Comparison of ENCODE assay signal across 17 mouse cellular contexts in the genomic region with DNA sequence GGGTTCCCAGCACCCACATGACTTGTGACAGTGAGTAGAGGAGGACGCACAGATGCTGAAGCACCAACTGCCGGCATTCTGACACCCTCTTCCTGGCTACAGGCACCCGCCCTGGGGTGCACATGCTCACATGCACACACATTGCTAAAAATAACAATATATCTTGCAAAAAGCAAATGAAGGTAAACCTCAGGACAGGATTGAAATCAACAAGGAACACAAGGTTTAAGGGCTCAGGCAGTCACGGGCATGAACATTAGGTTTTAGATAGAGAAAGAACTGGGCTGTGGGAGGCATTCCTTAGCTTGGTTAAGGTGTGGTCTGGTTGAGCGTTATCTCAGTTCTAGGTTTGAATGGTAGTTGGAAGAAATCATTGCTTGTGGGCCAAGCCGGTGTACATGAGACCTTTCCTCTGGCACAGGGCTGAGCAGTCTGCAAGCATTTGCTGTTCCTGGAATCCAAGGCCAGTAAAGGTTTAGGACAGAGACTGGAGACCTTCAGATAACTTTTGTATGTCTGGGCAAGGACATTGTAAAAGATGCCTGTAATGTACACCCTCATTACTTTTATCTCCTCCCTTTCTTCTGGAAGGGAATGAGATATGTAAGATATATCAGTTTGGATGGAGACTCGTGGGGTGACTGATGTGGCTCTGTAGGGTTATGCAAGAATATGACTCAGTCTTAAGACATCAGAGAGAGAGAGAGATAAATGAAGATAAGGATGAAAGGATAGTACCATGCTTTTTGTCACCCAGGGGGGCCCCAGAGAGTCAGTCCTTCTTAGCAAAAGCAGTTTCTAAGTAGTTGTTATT.
DNase-seq lines count a peak whose midpoint lies in the region; ATAC-seq and TF ChIP-seq lines count a peak whose summit lies in the region.
"Had no signal": no experiment of that assay in that cellular context is flagged by ENCODE, and none has a peak within 500 bp of the region (broad histone marks: within the 10 kb centered on the region; RNA-seq: fewer than 3 reads in every experiment).

No protein-coding gene starts in this region.

- peaks cover 3% of the 10 kb centered on the region for H3K4me1 ChIP-seq in heart, embryonic 11.5 days (ENCODE audit: control insufficient read depth, insufficient read depth, low read length)
- H3K4me1 ChIP-seq: hindbrain, embryonic 13.5 days; lung, embryonic 15.5 days had no signal

- 59% methylated on average over 7 of the region's 7 CpGs for WGBS in heart, embryonic 11.5 days (ENCODE audit: insufficient replicate concordance)

- ATAC-seq in heart, embryonic 11.5 days (replicated peaks; ENCODE audit: insufficient number of reproducible peaks, low FRiP score, low TSS enrichment) = no peak
- ATAC-seq in granulocyte monocyte progenitor cell, adult 5-6 weeks (replicated peaks; ENCODE audit: poor library complexity, severe bottlenecking) = peak; percentile 57
- ATAC-seq: intestine, postnatal 0 days had no signal

- H3K9ac ChIP-seq in heart, embryonic 11.5 days (ENCODE audit: low read depth, low read length) = no peak overlapping the region
- H3K9ac ChIP-seq: embryonic facial prominence, embryonic 13.5 days; hindbrain, embryonic 13.5 days; lung, embryonic 15.5 days had no signal

- no peak overlapping the region for H3K4me3 ChIP-seq in heart, embryonic 11.5 days (ENCODE audit: low read depth, low read length)
- no peak overlapping the region for H3K4me3 ChIP-seq in gastrocnemius, adult 2 months
- H3K4me3 ChIP-seq: embryonic facial prominence, embryonic 13.5 days; forebrain, embryonic 10.5 days; hindbrain, embryonic 13.5 days; lung, embryonic 15.5 days had no signal

- no peak overlapping the region for H3K4me2 ChIP-seq in heart, embryonic 11.5 days
- H3K4me2 ChIP-seq: embryonic facial prominence, embryonic 13.5 days; hindbrain, embryonic 13.5 days; lung, embryonic 15.5 days had no signal

- no peaks in the 10 kb centered on the region for H3K9me3 ChIP-seq in heart, embryonic 11.5 days (replicated peaks; ENCODE audit: control insufficient read depth, low read length)
- H3K9me3 ChIP-seq: embryonic facial prominence, embryonic 13.5 days; forebrain, embryonic 10.5 days; hindbrain, embryonic 13.5 days; lung, embryonic 15.5 days had no signal

- intact Hi-C loops in heart, postnatal 36 days (cut with DNase I) = no loop called here
- intact Hi-C loops in gastrocnemius, adult 2 months (cut with DNase I) = no loop called here

- DNase-seq in heart, postnatal 36 days = no peak
- DNase-seq in 3T3-L1 (ENCODE audit: low read depth, low spot score) = peak; percentile 61
- peak; percentile 64 for DNase-seq in CD4-positive helper T cell, adult 2 months (ENCODE audit: low read depth, low spot score)
- DNase-seq in layer of hippocampus, adult 8-10 months (ENCODE audit: low spot score in 2 of 2) = no peak
- DNase-seq in gastrocnemius, adult 2 months = no peak
- DNase-seq: cerebellum, adult 11 months; gastrocnemius, postnatal 36 days; kidney, postnatal 10 days; right cerebral cortex, postnatal 4 days; thymus, adult 18-20 months had no signal

- no peak for TF ChIP-seq CTCF in gastrocnemius, adult 2 months (IDR thresholded peaks at IDR 0.05)

- no peaks in the 10 kb centered on the region for H3K36me3 ChIP-seq in heart, embryonic 11.5 days (ENCODE audit: control insufficient read depth, insufficient read depth, low read length)
- H3K36me3 ChIP-seq: embryonic facial prominence, embryonic 13.5 days; lung, embryonic 15.5 days had no signal

- no peaks in the 10 kb centered on the region for H3K27me3 ChIP-seq in heart, embryonic 11.5 days (ENCODE audit: control insufficient read depth, insufficient read depth, low read length)
- H3K27me3 ChIP-seq: embryonic facial prominence, embryonic 13.5 days; hindbrain, embryonic 13.5 days; lung, embryonic 15.5 days had no signal

- peak overlapping the region; percentile 46; the same call in 1 of the 2 replicates for H3K27ac ChIP-seq in heart, embryonic 11.5 days (ENCODE audit: low read depth, low read length)
- H3K27ac ChIP-seq in gastrocnemius, adult 2 months = no peak overlapping the region
- H3K27ac ChIP-seq: embryonic facial prominence, embryonic 13.5 days; forebrain, embryonic 10.5 days; hindbrain, embryonic 13.5 days; lung, embryonic 15.5 days had no signal

Comparison
In these comparisons a context has a peak if more than half of its experiments do, and no peak if none do; other contexts are left out.
1. DNase-seq: peak in 3T3-L1 (single experiment) and CD4-positive helper T cell, adult 2 months (single experiment); none in heart, postnatal 36 days (0 of 2), layer of hippocampus, adult 8-10 months (0 of 2) and gastrocnemius, adult 2 months (single experiment).